Mouse (Mus musculus): ENCODE results near the gene H2-DMb1. TPM values are rescaled to one million over a fixed set of nuclear protein-coding genes. Genes with fewer than 3 reads are reported as not detected.
"Not testable (repeated sequence)": the region's sequence is repeated elsewhere in the genome, so short reads cannot be mapped to it uniquely, and the experiment has no call there.

H2-DMb1 gene
- polyA plus RNA-seq, 1 experiment: 146 TPM

GRCm38 (mm10) chr17:34139416-34139815, 13.5 kb upstream of the H2-DMb1 start:
- 15% methylated on average over 16 of the region's 16 CpGs for WGBS
- peaks cover 5% of the 10 kb centered on the region; the same call in 1 of the 2 replicates for H3K4me1 ChIP-seq (ENCODE audit: control insufficient read depth, insufficient read depth, low read length)
- peak overlapping the region; percentile 34 for H3K4me3 ChIP-seq (replicated peaks; ENCODE audit: extremely low read depth, low read depth, low read length)
- no peak for TF ChIP-seq POLR2A (IDR thresholded peaks at IDR 0.05; ENCODE audit: borderline replicate concordance, extremely low read depth, low read depth, low read length)
- no peak for TF ChIP-seq CTCF (IDR thresholded peaks at IDR 0.05; ENCODE audit: insufficient read depth, low read length)
- DNase-seq: peak; percentile 65

- no peak for DNase-seq
- Histone ChIP-seq H3K4me1 (ENCODE audit: control insufficient read depth, insufficient read depth, low read length) (peaks cover 5% of the 10 kb centered on the region; the same call in 1 of the 2 replicates), H3K4me3 (replicated peaks; ENCODE audit: extremely low read depth, low read depth, low read length) (no peak overlapping the region)
- 20% methylated on average over 5 of the region's 5 CpGs for WGBS
- TF ChIP-seq POLR2A (IDR thresholded peaks at IDR 0.05; ENCODE audit: borderline replicate concordance, extremely low read depth, low read depth, low read length) (no peak), CTCF (IDR thresholded peaks at IDR 0.05; ENCODE audit: insufficient read depth, low read length) (no peak)
Measured at GRCm38 (mm10) chr17:34140240-34140639, 12.6 kb upstream of the H2-DMb1 start.

- TF ChIP-seq POLR2A (IDR thresholded peaks at IDR 0.05; ENCODE audit: borderline replicate concordance, extremely low read depth, low read depth, low read length): no peak
- no peak for TF ChIP-seq CTCF (IDR thresholded peaks at IDR 0.05; ENCODE audit: insufficient read depth, low read length)
- Histone ChIP-seq H3K4me1 (ENCODE audit: control insufficient read depth, insufficient read depth, low read length) (peaks cover 2% of the 10 kb centered on the region; the same call in 1 of the 2 replicates), H3K4me3 (replicated peaks; ENCODE audit: extremely low read depth, low read depth, low read length) (no peak overlapping the region)
- WGBS: 51% methylated on average over 4 of the region's 4 CpGs
- DNase-seq: no peak
Measured at GRCm38 (mm10) chr17:34141448-34141847, 11.4 kb upstream of the H2-DMb1 start.

DNA sequence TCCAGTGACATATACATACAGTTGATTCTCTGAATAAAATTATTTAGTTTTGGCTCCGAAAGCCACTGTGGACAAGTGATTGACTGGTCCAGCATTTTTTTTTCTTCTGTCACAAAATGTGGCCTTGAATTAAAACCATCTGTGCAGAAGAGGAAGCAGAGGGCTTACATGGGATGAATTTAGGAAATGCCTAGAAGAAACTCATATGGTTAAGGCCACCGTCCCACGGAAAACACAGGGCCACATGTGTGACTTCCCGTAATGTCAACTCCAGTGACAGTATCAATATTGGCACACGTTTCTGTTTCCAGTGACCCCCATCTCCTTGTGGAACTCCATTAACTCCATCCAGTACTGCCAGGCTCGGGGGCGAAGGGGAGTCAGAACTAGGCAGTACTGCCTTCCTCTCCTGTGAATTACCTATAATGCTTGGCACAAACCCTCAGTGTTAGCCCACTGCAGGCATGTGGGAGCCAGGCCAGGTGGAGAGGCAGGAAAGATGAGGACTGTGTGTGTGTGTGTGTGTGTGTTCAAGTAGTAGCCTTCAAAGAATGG, 10.3 kb upstream of the H2-DMb1 start:
- WGBS: 35% methylated on average over 7 of the region's 7 CpGs
- peaks cover 2% of the 10 kb centered on the region; the same call in 1 of the 2 replicates for H3K4me1 ChIP-seq (ENCODE audit: control insufficient read depth, insufficient read depth, low read length)
- no peak overlapping the region for H3K4me3 ChIP-seq (replicated peaks; ENCODE audit: extremely low read depth, low read depth, low read length)
- DNase-seq: no peak
- TF ChIP-seq POLR2A (IDR thresholded peaks at IDR 0.05; ENCODE audit: borderline replicate concordance, extremely low read depth, low read depth, low read length) (no peak), CTCF (IDR thresholded peaks at IDR 0.05; ENCODE audit: insufficient read depth, low read length) (no peak)

GRCm38 (mm10) chr17:34143033-34143432, 9.8 kb upstream of the H2-DMb1 start, which contains the start of gene H2-DMb2:
Gene H2-DMb2, plus strand, starts transcription at chr17:34143307.
- 19% methylated on average over 7 of the region's 7 CpGs for WGBS
- H3K4me3 ChIP-seq (replicated peaks; ENCODE audit: extremely low read depth, low read depth, low read length): peak within 1 kb of the TSS; percentile 6
- peak; percentile 58 for DNase-seq
- H3K4me1 ChIP-seq (ENCODE audit: control insufficient read depth, insufficient read depth, low read length): peaks cover 2% of the 10 kb centered on the region; the same call in 1 of the 2 replicates
- TF ChIP-seq POLR2A (IDR thresholded peaks at IDR 0.05; ENCODE audit: borderline replicate concordance, extremely low read depth, low read depth, low read length) (no peak), CTCF (IDR thresholded peaks at IDR 0.05; ENCODE audit: insufficient read depth, low read length) (no peak)

DNA sequence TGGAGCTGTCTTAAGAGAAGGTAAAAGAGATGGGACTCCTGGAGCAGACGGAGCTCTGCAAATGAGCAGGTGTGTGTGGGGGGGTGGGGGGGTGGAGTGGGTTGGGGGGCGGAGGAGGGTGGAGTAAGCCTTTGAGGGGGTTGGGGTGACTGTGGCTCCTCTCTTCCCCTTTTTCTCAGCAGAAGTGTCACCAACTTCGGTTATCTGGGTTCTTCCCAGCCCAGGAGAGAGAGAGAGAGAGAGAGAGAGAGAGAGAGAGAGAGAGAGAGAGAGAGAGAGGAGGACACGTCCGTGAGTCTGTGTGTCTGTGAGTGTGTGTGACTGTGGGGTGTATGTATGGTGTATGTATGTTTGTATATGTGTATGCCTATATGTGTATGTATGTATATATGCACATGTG, 9.4 kb upstream of the H2-DMb1 start:
- Histone ChIP-seq H3K4me1 (ENCODE audit: control insufficient read depth, insufficient read depth, low read length) (peaks cover 2% of the 10 kb centered on the region; the same call in 1 of the 2 replicates), H3K4me3 (replicated peaks; ENCODE audit: extremely low read depth, low read depth, low read length) (peak overlapping the region; percentile 6)
- DNase-seq: no peak
- WGBS: 40% methylated on average over 5 of the region's 5 CpGs
- no peak for TF ChIP-seq POLR2A (IDR thresholded peaks at IDR 0.05; ENCODE audit: borderline replicate concordance, extremely low read depth, low read depth, low read length)
- TF ChIP-seq CTCF (IDR thresholded peaks at IDR 0.05; ENCODE audit: insufficient read depth, low read length): no peak

DNA sequence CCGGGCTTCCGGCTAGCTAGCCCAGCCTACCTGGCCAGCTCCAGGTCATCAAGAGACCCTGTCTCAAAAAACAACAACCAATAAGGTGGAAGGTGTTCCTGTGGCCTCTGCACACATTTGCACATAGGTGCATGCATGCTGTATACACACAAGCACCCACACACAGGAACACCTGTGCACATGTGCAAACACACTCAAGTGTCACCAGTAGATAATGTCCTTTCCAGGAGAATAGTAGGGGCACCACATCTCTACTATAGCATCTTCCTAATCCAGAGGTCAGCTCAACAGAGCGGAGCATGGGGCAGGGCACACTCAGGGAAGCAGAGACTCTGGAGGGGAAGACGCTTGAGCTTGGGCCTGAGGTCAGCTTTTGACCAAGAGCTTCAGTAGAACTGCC, 8.7 kb upstream of the H2-DMb1 start:
- not testable (repeated sequence) for DNase-seq; H3K4me3 ChIP-seq (replicated peaks; ENCODE audit: extremely low read depth, low read depth, low read length); H3K4me1 ChIP-seq (ENCODE audit: control insufficient read depth, insufficient read depth, low read length)
- 79% methylated on average over 4 of the region's 4 CpGs for WGBS

DNA sequence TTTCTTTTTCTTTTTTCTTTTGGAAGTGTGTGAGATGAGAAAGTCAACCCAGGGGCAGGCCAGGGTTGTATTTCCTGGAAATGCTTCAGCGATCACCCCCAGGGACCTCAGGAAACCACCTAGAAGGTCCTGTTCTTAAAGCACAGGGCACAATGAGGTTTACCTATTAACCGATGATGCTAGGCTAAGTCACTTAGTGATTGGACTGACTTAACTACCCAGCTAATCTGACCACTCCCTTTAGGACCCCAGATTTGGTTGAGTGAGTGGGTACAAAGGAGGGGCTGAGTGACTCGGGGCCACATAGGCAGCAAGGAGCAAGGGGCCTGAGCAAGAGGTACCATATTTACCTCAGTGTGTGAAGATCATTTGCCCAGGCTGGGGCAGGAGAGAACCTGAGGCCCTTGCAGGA, 7.9 kb upstream of the H2-DMb1 start:
- H3K4me3 ChIP-seq (replicated peaks; ENCODE audit: extremely low read depth, low read depth, low read length): no peak overlapping the region
- DNase-seq: no peak
- TF ChIP-seq CTCF (IDR thresholded peaks at IDR 0.05; ENCODE audit: insufficient read depth, low read length): no peak
- H3K4me1 ChIP-seq (ENCODE audit: control insufficient read depth, insufficient read depth, low read length): no peaks in the 10 kb centered on the region
- 70% methylated on average over 3 of the region's 3 CpGs for WGBS

DNA sequence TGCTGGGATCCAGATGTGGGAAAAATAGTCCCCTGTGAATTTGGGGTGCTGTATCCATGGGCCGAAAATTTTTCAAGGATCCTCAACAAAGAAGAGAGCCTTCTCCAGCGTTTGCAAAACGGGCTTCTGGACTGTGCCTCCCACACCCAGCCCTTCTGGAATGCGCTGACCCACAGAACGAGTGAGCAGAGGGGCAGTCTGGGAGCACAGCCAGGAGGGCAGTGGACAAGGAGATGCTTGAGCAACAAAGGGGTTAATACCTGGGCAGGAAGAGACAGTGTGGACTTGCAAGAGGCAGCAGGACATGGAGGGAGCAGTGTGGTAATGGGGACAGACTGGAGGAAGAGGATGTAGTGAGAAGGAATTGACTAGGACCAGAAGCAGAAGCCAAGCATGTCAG, 2.7 kb downstream of the H2-DMb1 start:
- Histone ChIP-seq H3K4me3 (replicated peaks; ENCODE audit: extremely low read depth, low read depth, low read length) (no peak overlapping the region), H3K4me1 (ENCODE audit: control insufficient read depth, insufficient read depth, low read length) (no peaks in the 10 kb centered on the region)
- no peak for TF ChIP-seq CTCF (IDR thresholded peaks at IDR 0.05; ENCODE audit: insufficient read depth, low read length)
- no peak for TF ChIP-seq POLR2A (IDR thresholded peaks at IDR 0.05; ENCODE audit: borderline replicate concordance, extremely low read depth, low read depth, low read length)
- WGBS: 43% methylated on average over 5 of the region's 5 CpGs
- no peak for DNase-seq

- 48% methylated on average over 9 of the region's 9 CpGs for WGBS
- Histone ChIP-seq H3K4me1 (ENCODE audit: control insufficient read depth, insufficient read depth, low read length) (no peaks in the 10 kb centered on the region), H3K4me3 (replicated peaks; ENCODE audit: extremely low read depth, low read depth, low read length) (no peak overlapping the region)
- no peak for DNase-seq
- TF ChIP-seq POLR2A (IDR thresholded peaks at IDR 0.05; ENCODE audit: borderline replicate concordance, extremely low read depth, low read depth, low read length) (no peak), CTCF (IDR thresholded peaks at IDR 0.05; ENCODE audit: insufficient read depth, low read length) (peak; percentile 35; the same call in 1 of the 2 replicates)
Measured at GRCm38 (mm10) chr17:34164202-34164895, 11.5 kb downstream of the H2-DMb1 start.
